Mouse (Mus musculus) embryo, embryonic 10.5 days (tissue): Measurements from ENCODE around the gene Kcnt1.
A peak's percentile ranks its signal among the peaks of the same experiment; 100 is the strongest.

Source experiments
- DNase-seq: peaks from one replicate; pipeline ENCODE4 v3.0.0-alpha.2; 2015; ENCODE audit warnings: low spot score

Gene Kcnt1

DNA sequence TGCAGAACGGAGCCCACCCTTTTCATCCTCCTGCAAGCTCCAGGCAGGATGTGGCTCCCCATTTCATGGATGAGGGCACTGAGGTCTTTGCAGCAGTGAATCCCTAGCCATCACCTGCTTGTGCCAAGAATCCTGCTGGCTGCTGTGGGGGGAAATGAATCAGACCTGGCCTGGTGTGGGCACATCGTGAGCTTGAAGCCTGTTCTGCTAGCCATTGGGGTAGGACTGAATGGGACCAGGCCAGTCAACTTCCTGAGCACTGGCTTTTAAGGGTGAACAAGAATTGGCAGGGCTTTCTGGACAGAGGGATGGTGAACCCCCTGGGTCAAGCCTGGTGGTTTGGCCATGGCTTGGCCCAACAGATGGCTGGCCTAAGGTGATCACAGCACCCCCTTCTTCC, 15.0 kb downstream of the Kcnt1 start:
- no peak for DNase-seq

DNA sequence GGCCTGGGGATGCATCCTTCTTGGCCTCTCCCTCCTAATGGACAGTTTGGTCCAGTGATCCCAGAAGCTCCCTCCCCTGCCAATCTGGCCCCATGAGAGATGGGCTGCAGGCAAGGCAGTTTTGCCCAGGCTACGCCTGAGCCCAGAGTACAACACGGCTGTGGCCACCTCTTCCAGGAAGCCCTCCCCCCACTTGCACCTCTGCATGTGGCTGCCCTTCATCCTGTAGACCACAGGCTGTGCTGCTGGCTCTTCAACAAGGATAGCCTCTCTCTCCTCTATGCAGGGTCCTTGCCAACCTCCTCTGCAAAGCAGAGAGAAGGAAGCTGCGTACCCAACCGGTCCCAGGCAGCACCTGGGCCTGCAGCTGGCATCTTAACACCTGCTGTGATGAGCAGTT, 15.5 kb downstream of the Kcnt1 start:
- DNase-seq, result no peak

DNA sequence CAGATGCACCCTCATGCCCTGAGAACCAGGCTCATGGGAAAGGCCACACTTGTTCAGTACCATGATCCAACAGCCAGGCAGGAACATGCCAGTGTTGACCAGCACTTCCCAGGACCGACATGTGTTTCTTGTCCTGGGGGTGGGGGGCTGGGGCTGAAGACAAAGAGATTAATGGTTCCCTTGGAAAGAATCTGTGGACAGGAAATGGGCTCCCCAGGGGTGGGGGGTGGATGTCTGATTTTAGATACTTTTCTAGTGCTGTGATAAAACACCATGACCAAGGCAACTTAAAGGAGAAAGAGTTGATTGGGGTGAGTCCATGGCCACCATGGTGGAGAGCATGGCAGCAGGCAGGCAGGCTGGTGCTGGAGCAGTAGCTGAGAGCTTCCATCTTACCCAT, 18.7 kb downstream of the Kcnt1 start:
- no peak for DNase-seq

DNA sequence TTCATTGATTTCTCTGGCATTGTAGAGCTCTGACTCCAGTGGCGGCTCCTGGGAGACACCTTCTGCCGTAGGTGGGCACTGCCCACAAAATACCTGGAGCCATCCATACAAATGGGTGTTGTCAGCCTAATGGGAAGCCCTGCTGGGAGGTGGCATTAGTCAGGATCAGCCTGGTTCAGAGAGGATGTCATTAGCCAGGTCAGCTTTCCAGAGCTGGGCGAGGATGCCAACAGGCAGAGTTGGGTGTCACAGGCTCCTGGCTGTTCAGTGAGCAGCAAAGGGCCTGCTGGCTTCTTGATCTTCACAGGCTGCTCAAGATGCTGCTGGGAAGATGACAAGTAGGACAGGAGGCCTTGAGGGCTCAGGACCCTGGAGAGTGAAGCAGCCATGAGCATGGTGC, 21.2 kb downstream of the Kcnt1 start:
- DNase-seq, result no peak

DNA sequence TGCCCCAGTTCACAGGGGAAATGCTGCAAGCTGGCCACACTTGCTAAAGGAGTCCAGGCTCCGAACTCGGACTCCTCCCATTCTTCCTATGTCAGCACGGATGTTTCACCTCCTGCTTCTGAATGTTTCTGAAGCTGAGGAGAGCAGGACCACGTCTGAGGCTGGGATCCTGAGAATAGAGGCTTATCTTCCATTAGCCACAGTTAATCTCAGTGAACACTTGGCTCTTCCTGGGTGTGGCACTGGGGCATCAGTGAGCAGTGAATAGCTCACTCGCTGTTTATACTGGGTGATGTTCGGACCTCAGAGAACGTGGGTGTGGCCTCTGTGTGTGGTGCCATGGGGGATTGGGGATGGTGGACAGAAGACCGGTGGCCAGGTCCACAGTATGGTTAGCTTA, 23.7 kb downstream of the Kcnt1 start:
- no peak for DNase-seq

GRCm38 (mm10) chr2:25888144-25888543, 24.6 kb downstream of the Kcnt1 start:
- no peak for DNase-seq

DNA sequence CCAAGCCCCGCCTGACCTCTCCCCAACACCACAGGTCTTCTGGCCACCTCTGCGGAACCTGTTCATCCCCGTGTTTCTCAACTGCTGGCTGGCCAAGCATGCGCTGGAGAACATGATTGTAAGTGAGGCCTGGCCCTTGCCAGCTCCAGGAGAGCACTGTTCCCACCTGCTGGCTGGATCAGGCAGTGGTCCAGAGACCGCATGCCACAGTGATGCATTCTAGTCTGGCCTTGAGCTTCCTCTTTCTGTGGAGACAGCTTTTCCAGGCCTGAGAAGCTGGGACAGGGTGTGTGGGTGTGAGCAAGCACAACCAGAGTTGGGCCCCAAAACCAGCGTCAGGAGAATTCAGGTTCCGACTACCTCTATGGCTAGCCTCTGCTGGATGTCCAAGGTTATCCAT, 28.9 kb downstream of the Kcnt1 start:
- no peak for DNase-seq

GRCm38 (mm10) chr2:25898970-25899369, 35.4 kb downstream of the Kcnt1 start:
- no peak for DNase-seq

GRCm38 (mm10) chr2:25909872-25910271, 46.3 kb downstream of the Kcnt1 start:
- DNase-seq, result no peak

- peak; percentile 7 for DNase-seq
Observed at GRCm38 (mm10) chr2:25913247-25913646, 49.7 kb downstream of the Kcnt1 start.

DNA sequence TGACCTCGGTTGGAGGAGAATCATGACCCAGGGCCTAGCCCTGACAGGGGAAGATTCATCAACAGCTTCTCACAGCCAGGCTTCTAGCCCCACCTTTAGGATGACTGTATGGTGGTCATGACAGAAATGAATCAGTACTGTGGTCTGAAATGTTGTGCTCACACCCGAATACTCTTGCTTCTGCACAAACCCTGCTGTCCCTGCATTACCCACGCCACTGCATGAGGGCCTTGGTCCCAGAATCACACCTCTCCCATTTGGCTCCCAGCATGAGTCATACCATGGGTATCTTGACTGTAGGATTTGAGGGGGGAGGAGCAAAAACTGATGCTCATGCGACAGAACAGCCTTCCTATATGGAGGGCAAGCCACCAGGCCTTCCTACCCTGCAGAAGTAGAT, 50.7 kb downstream of the Kcnt1 start:
- no peak for DNase-seq

DNA sequence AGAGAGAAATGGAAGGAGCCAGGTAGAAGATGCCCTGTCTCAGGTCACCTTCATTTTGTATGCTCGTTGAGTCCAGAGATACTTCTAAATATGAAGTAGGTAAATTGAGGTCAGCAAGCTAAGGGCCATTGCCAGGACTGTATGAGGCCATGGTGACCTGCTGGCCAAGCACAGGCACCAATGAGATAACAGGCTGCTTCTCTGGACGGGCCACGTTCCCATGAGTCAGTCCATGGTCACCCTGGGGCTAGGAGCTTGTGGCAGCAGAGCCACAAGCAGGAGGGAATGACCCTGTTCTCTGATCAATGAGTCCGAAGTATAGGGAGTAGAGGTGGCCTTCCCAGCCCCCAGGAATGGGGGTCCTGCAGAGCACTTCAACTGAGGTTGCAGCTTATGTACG, 51.3 kb downstream of the Kcnt1 start:
- DNase-seq, result no peak

DNA sequence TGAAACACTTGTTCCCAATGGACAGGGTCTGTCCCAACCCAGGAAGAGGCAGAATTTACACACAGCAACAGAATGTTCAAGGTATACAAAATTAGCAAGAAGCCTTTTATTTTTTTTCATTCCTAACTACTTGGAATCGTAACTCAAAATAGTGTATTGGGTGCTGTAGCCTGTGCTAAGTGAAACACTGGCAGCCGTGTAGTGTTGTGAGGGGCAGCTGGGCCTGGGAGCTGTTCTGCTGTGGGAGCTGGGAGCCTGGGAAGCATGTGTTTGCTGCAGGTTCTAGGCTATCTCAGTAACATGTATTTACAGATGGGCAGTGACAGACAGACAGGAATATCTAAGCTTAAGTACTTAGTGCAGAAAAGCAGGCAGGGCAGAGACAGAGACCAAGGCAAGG, 54.9 kb downstream of the Kcnt1 start:
- DNase-seq, result no peak

DNA sequence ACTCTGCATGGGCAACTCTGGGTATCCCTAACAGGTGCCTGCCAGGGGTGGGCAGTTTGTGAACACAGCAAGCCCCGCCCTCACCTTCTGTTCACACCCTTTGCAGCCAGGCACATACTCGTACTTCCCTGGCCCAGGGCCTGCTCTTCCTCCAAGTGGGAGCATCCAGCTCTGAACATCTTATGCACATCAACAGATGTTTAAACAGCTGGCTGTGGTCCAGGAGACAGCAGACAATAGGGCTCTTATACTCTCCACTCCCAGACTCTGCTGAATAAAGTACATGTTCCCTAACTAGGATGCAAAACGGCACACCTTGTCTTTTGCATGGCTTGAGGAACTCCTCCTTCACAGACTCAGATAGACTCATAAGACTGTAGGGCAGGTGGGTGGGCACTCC, 56.4 kb downstream of the Kcnt1 start:
- no peak for DNase-seq

DNA sequence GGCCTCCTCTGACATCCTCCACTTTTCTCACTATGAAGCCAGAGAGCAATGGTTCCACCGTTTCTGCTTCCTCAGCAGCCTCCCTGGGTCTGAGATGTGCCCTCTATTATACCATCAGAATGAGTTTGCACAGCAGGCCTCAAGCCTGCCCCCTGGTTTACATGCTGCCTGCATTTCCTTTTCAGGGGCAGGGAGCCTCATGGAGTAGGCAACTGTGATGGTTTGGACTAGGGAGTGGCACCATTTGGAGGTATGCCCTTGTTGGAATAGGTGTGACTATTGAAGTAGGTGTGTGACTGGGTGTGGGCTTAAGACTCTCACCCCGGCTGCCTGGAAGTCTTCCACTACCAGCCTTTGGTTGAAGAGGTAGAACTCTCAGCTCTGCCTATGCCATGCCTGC, 60.3 kb downstream of the Kcnt1 start:
- no peak for DNase-seq

DNA sequence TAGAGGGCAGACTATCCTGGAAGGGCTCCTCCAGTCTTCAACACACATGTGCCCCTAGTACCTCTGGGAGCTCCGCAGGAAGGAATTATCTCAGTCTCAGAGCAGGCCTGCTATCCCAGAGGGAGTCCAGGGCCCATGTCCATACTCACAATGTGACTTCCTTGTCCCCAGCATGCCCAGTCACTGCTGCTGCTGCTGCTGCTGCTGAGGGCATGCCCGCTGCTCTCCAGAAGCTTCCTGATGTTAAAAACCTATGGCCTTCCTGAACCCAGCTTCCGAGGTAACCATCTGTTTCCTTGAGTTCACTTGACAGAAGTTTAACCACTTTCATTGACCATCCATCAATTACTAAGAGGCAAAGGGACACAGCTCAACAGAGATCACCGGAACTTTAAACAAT, 61.4 kb downstream of the Kcnt1 start:
- DNase-seq, result no peak

- no peak for DNase-seq
Observed at GRCm38 (mm10) chr2:25927821-25928220, 64.3 kb downstream of the Kcnt1 start.

DNA sequence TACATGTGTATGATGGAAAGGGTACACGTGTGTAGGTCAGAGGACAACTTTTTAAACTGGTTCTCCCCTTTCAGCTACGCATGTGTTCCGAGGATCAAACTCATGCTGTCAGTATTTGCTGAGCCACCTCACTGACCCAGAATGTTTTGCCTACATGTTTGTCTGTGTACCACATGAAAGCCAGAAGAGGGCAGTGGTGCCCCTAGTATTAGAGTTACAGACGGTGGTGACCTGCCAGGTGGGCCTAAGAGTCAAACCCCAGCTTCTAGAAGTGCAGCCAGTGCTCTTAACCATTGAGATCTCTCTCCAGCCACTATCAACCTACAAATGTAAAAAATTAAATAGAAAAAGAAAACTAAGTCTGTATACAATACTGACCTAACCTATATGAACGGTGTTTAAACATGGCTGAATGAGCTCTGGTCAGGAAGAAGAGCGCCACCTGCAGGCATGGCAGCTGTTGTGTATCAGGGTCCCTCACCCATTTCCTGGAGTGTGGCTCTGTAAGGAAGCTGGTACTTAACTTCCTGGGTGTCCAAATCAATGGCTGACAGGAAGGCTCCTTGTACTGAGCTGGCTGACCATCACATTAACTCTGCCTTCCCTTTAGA, 67.8 kb downstream of the Kcnt1 start:
- DNase-seq, result peak; percentile 53

GRCm38 (mm10) chr2:25940503-25940902, 77.0 kb downstream of the Kcnt1 start:
- DNase-seq, result no peak

DNA sequence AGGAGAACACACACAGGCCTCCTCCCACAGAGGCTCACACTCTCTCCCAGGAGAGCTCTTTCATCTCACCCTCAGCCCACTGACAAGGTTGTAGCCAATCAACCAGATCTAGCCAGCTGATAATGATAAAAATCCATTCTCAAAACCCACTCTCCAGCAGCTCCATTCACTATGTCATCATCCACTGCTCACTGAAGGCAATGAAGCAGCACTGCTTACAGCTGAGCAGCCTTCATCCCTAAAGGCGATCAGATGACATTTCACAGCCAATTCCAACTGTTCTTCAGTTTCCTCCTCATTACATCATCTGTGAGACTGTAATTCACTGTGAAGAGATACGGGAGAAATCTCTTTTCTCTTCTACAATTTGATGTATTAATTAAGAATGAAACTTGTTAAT, 80.3 kb downstream of the Kcnt1 start:
- DNase-seq, result no peak

DNA sequence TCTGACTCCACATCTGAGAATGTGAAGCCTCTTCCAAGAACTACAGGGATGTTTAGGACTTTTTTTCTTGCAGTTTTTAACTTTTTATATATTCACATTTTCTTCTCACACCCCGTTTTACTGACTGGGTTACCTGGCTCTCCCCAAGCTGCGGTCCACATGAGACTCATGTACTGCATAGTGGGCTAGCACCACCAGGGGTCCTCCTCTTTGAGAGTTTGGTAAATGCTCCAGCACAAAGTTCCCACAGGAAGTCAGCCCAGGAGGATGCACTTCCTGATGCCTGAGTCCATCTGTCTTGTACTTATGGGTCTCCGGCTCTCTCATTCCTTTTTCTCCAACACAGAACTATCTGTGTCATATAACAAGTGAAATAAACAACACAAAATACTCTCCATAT, 84.4 kb downstream of the Kcnt1 start:
- peak; percentile 48 for DNase-seq

GRCm38 (mm10) chr2:25949291-25949690, 85.8 kb downstream of the Kcnt1 start:
- DNase-seq, result no peak
